Mouse (Mus musculus) E14TG2a.4 (cell line): Measurements from ENCODE around the gene Qrich2.
"Not testable (repeated sequence)": the region's sequence is repeated elsewhere in the genome, so short reads cannot be mapped to it uniquely, and the experiment has no call there.

ENCODE experiments used
- H3K27me3 ChIP-seq: 2 replicates; pipeline ENCODE4 v1.6.1; 2014; ENCODE audit warnings: low read length, control low read depth; ENCODE audit not compliant: insufficient read depth
- H3K36me3 ChIP-seq: 2 replicates; pipeline ENCODE4 v1.6.1; 2014; ENCODE audit warnings: low read length, control low read depth; ENCODE audit not compliant: insufficient read depth
- H3K4me1 ChIP-seq: replicated peaks from 2 replicates; pipeline ENCODE4 v1.6.1; 2014; ENCODE audit warnings: low read depth, low read length, control low read depth
- H3K4me3 ChIP-seq: replicated peaks from 2 replicates; pipeline ENCODE4 v1.5.1; 2014; ENCODE audit warnings: mild to moderate bottlenecking, low read length
- H3K9me3 ChIP-seq: 2 replicates; pipeline ENCODE4 v1.6.1; 2014; ENCODE audit warnings: low read length, control low read depth
- CTCF ChIP-seq: conservative IDR thresholded peaks from 2 replicates; pipeline ENCODE4 v1.5.1; 2014; ENCODE audit warnings: low read length
- NANOG ChIP-seq: IDR thresholded peaks from 2 replicates; pipeline ENCODE4 v1.6.1; 2014; ENCODE audit warnings: borderline replicate concordance, low read length, mixed read lengths
- POU5F1 ChIP-seq: IDR thresholded peaks from 2 replicates; pipeline ENCODE4 v1.6.1; 2014; ENCODE audit warnings: low read length, borderline replicate concordance

Qrich2 gene

GRCm38 (mm10) chr11:116418194-116418840 lies 47.7 kb downstream of the Qrich2 start:
- peaks cover 47% of the 10 kb centered on the region for H3K4me1 ChIP-seq
- no peak overlapping the region for H3K4me3 ChIP-seq
- TF ChIP-seq POU5F1: no peak
- TF ChIP-seq NANOG: no peak
- TF ChIP-seq CTCF: no peak
- H3K9me3 ChIP-seq: no peaks in the 10 kb centered on the region
- peaks cover 13% of the 10 kb centered on the region for H3K27me3 ChIP-seq
- no peaks in the 10 kb centered on the region for H3K36me3 ChIP-seq

GRCm38 (mm10) chr11:116417054-116417453 lies 49.0 kb downstream of the Qrich2 start:
- Histone ChIP-seq H3K36me3 (no peaks in the 10 kb centered on the region), H3K27me3 (peaks cover 19% of the 10 kb centered on the region), H3K4me3 (no peak overlapping the region), H3K4me1 (peaks cover 38% of the 10 kb centered on the region), H3K9me3 (no peaks in the 10 kb centered on the region)
- TF ChIP-seq NANOG (no peak), POU5F1 (no peak), CTCF (no peak)

GRCm38 (mm10) chr11:116416196-116416943 lies 49.7 kb downstream of the Qrich2 start:
- TF ChIP-seq CTCF (no peak), POU5F1 (no peak), NANOG (no peak)
- H3K4me1 ChIP-seq: peaks cover 39% of the 10 kb centered on the region
- no peaks in the 10 kb centered on the region for H3K36me3 ChIP-seq
- H3K4me3 ChIP-seq: no peak overlapping the region
- peaks cover 21% of the 10 kb centered on the region for H3K27me3 ChIP-seq
- no peaks in the 10 kb centered on the region for H3K9me3 ChIP-seq

GRCm38 (mm10) chr11:116413631-116414022 lies 52.4 kb downstream of the Qrich2 start:
- Histone ChIP-seq H3K36me3 (no peaks in the 10 kb centered on the region), H3K9me3 (no peaks in the 10 kb centered on the region), H3K4me1 (peaks cover 29% of the 10 kb centered on the region), H3K27me3 (peaks cover 21% of the 10 kb centered on the region), H3K4me3 (peak overlapping the region; percentile 83)
- TF ChIP-seq CTCF: no peak

GRCm38 (mm10) chr11:116412904-116413630 lies 53.0 kb downstream of the Qrich2 start, which contains the start of gene Rnf157:
Rnf157 (minus strand) TSS chr11:116413032.
- Histone ChIP-seq H3K4me3 (peak within 1 kb of the TSS; percentile 83), H3K4me1 (peaks cover 23% of the 10 kb centered on the region), H3K27me3 (peaks cover 21% of the 10 kb centered on the region), H3K9me3 (no peaks in the 10 kb centered on the region), H3K36me3 (no peaks in the 10 kb centered on the region)
- TF ChIP-seq NANOG (no peak), POU5F1 (no peak), CTCF (no peak)

GRCm38 (mm10) chr11:116412028-116412827 lies 53.8 kb downstream of the Qrich2 start:
- TF ChIP-seq CTCF (no peak), POU5F1 (no peak), NANOG (no peak)
- Histone ChIP-seq H3K27me3 (peaks cover 21% of the 10 kb centered on the region), H3K4me1 (peaks cover 22% of the 10 kb centered on the region), H3K36me3 (no peaks in the 10 kb centered on the region), H3K4me3 (peak overlapping the region; percentile 83), H3K9me3 (no peaks in the 10 kb centered on the region)

GRCm38 (mm10) chr11:116411582-116411981 lies 54.5 kb downstream of the Qrich2 start:
- Histone ChIP-seq H3K36me3 (0 out of 2 replicates have a peak, but pooled peaks cover under 1% of the 10 kb centered on the region), H3K9me3 (no peaks in the 10 kb centered on the region), H3K27me3 (peaks cover 21% of the 10 kb centered on the region), H3K4me3 (peak overlapping the region; percentile 83), H3K4me1 (peaks cover 22% of the 10 kb centered on the region)
- no peak for TF ChIP-seq POU5F1
- no peak for TF ChIP-seq CTCF
- TF ChIP-seq NANOG: no peak

GRCm38 (mm10) chr11:116410415-116410814 lies 55.6 kb downstream of the Qrich2 start:
- H3K4me1 ChIP-seq: peaks cover 22% of the 10 kb centered on the region
- not testable (repeated sequence) for H3K4me3 ChIP-seq, H3K9me3 ChIP-seq, H3K36me3 ChIP-seq
- peaks cover 21% of the 10 kb centered on the region for H3K27me3 ChIP-seq
